Mouse (Mus musculus): ENCODE measurements around the gene Enthd1. TPM values are rescaled to one million over a fixed set of nuclear protein-coding genes. Genes with fewer than 3 reads are reported as not detected.
"Not testable (repeated sequence)": the region's sequence is repeated elsewhere in the genome, so short reads cannot be mapped to it uniquely, and the experiment has no call there.

Gene Enthd1
- polyA plus RNA-seq, 1 experiment from 2014 or later: not detected

DNA sequence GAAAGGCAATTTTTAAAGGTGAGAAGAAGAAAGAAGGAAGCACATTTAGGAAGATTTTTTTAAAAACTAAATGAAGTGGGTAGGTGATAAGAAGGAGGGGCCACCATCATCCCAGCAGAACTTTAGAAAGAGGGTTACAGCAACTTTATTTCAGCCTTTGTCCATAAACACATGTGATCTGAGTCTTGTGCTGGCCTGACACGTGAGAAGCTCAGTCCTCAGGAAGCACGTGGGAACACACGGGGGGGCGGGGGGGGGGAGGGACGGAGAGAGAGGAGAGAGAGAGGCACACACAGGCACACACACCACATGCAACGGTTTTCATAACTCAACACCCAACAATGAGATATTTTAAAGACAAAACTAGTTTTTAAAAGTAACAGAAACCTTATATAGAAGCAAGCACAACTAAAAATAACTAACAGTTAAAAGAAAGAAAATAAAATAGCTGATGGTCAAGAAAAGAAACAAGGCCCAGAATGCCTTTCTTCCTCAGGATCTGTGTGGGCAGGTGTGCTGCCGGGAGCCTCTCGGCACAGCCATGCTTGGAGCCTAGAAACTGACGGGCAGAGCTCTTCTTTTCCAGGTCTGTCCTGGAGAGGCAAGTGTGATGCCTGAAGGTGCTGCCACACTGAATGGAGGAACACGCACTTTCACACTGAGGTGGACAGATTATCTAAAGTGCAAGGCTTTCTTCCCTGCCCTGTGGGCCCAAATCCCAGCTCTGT is 43.1 kb downstream of the Enthd1 start:
- no peak overlapping the region for H3K9ac ChIP-seq
- 56% methylated on average over 10 of the region's 10 CpGs for WGBS
- no peaks in the 10 kb centered on the region for H3K27me3 ChIP-seq
- peaks cover 4% of the 10 kb centered on the region; the same call in 1 of the 2 replicates for H3K9me3 ChIP-seq (replicated peaks)
- no peaks in the 10 kb centered on the region for H3K36me3 ChIP-seq
- no peak overlapping the region for H3K4me2 ChIP-seq (replicated peaks)
- ATAC-seq (ENCODE audit: low FRiP score): no peak
- H3K4me3 ChIP-seq: no peak overlapping the region
- H3K4me1 ChIP-seq: peaks cover 8% of the 10 kb centered on the region
- H3K27ac ChIP-seq: no peak overlapping the region

DNA sequence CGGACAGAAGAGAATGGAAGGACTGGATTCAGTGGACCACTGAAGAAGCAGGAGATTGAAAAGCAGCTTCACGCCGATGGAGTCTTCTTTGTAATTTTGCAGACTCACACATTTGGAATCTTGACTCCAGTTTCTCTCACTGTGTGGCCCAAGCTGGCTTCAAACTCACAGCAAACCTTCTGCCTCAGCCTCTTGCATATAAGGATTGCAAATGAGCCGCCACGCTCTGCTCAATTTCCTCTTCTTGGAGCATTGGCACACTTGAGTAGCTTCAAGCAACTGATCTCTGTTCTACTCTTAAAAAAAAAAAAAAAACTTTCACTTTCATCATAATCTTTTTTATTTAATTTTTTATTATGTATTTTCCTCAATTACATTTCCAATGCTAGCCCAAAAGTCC is 45.0 kb downstream of the Enthd1 start:
- Histone ChIP-seq H3K4me3 (no peak overlapping the region), H3K9ac (no peak overlapping the region), H3K27ac (no peak overlapping the region), H3K4me2 (replicated peaks) (no peak overlapping the region), H3K9me3 (replicated peaks) (no peaks in the 10 kb centered on the region), H3K27me3 (peaks cover 4% of the 10 kb centered on the region; the same call in 1 of the 2 replicates), H3K4me1 (peaks cover 8% of the 10 kb centered on the region), H3K36me3 (no peaks in the 10 kb centered on the region)
- 96% methylated on average over 5 of the region's 5 CpGs for WGBS
- ATAC-seq (ENCODE audit: low FRiP score): no peak

GRCm38 (mm10) chr15:80518567-80519223 is 46.3 kb downstream of the Enthd1 start:
- Histone ChIP-seq H3K9me3 (replicated peaks) (no peaks in the 10 kb centered on the region), H3K9ac (no peak overlapping the region), H3K36me3 (no peaks in the 10 kb centered on the region), H3K27ac (peak overlapping the region; percentile 25; the same call in 1 of the 2 replicates), H3K4me1 (peaks cover 8% of the 10 kb centered on the region), H3K4me3 (no peak overlapping the region), H3K4me2 (replicated peaks) (no peak overlapping the region), H3K27me3 (peaks cover 4% of the 10 kb centered on the region; the same call in 1 of the 2 replicates)
- ATAC-seq (ENCODE audit: low FRiP score): no peak
- WGBS: 89% methylated on average over 12 of the region's 12 CpGs

DNA sequence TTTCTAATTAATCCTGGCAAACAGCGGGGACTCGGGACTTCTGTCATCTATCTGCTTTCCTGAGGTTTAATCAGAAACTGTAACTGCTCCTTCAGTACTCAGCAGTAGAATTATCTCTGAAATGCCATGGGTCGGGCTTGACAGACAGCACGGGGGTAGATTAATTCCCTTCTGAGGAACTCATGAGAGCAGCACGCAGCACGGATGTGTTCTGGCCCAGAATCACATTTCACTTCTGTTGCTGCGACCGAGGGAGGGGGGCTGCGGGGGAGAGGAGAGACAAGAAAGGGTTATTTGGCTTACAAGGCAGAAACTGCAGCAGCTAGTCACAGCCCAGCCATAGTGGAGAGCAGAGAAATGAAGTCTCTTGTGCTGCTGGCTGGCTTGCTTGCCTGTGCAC is 47.0 kb downstream of the Enthd1 start:
- WGBS: 44% methylated on average over 9 of the region's 9 CpGs

DNA sequence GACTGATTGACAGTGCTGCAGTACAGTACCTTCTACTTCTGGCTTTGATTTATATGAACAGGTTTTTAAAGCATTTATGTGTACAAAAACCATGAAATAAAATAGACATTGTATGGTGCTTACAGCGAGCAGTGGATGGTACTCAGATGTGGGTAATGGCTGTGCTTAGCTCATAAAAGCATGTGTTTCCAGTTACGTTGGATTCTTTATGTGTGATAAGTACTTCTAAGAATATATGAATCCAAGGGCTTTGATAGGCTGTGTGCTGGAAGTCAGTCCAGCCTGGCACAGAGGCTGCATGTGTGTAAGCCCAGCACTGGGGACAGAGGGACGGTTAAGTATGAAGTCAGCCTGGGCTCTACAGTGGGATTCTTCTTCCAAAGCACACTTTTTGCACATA is 48.4 kb downstream of the Enthd1 start:
- no peak overlapping the region for H3K9ac ChIP-seq
- H3K4me3 ChIP-seq: no peak overlapping the region
- no peak for ATAC-seq (ENCODE audit: low FRiP score)
- no peaks in the 10 kb centered on the region for H3K9me3 ChIP-seq (replicated peaks)
- 88% methylated on average over 3 of the region's 3 CpGs for WGBS
- H3K4me2 ChIP-seq (replicated peaks): no peak overlapping the region
- H3K36me3 ChIP-seq: no peaks in the 10 kb centered on the region
- H3K4me1 ChIP-seq: peaks cover 8% of the 10 kb centered on the region
- H3K27me3 ChIP-seq: peaks cover 4% of the 10 kb centered on the region; the same call in 1 of the 2 replicates
- no peak overlapping the region for H3K27ac ChIP-seq

More for the DNA sequence above, 47.0 kb downstream of the Enthd1 start:
- H3K4me1 ChIP-seq: peaks cover 8% of the 10 kb centered on the region
- no peaks in the 10 kb centered on the region for H3K9me3 ChIP-seq (replicated peaks)
- ATAC-seq (ENCODE audit: low FRiP score): no peak
- H3K4me2 ChIP-seq (replicated peaks): no peak overlapping the region
- peak overlapping the region; percentile 25; the same call in 1 of the 2 replicates for H3K27ac ChIP-seq
- no peak overlapping the region for H3K4me3 ChIP-seq
- no peak overlapping the region for H3K9ac ChIP-seq
- peaks cover 4% of the 10 kb centered on the region; the same call in 1 of the 2 replicates for H3K27me3 ChIP-seq
- no peaks in the 10 kb centered on the region for H3K36me3 ChIP-seq

- no peaks in the 10 kb centered on the region for H3K9me3 ChIP-seq (replicated peaks)
- no peak overlapping the region for H3K9ac ChIP-seq
- no peak overlapping the region for H3K4me2 ChIP-seq (replicated peaks)
- 2% methylated on average over 4 of the region's 4 CpGs for WGBS
- no peaks in the 10 kb centered on the region for H3K27me3 ChIP-seq
- no peaks in the 10 kb centered on the region for H3K36me3 ChIP-seq
- ATAC-seq (ENCODE audit: low FRiP score): peak; percentile 29; the same call in 1 of the 2 replicates
- H3K4me3 ChIP-seq: no peak overlapping the region
- no peak overlapping the region for H3K27ac ChIP-seq
- H3K4me1 ChIP-seq: peaks cover 9% of the 10 kb centered on the region
Observed at GRCm38 (mm10) chr15:80505086-80505485, 59.9 kb downstream of the Enthd1 start.

- not testable (repeated sequence) for H3K4me3 ChIP-seq; H3K4me2 ChIP-seq (replicated peaks); H3K9ac ChIP-seq; H3K9me3 ChIP-seq (replicated peaks); H3K27me3 ChIP-seq; H3K27ac ChIP-seq; H3K4me1 ChIP-seq; H3K36me3 ChIP-seq; ATAC-seq (ENCODE audit: low FRiP score)
- WGBS: 94% methylated on average over 4 of the region's 4 CpGs
Observed at GRCm38 (mm10) chr15:80503155-80503554, 61.8 kb downstream of the Enthd1 start.

DNA sequence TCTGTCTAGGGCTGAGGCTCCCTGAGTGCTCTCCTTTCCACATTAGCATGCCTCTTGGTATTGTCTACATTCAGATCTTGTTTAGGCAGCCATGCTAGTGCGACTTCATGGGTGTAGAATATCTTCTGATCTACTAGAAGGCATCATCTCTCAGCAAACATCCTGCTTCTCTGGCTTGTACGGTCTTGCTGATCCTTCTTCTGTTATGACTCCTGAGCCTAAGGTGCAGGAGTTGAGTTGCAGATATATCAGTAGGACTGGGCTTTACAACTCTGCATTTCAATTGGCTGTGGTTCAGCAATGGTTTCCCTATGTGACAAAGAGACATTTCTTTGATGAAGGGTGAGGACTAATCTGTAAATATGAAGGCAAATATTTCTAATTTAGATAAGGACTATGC is 62.2 kb downstream of the Enthd1 start:
- Histone ChIP-seq H3K4me3 (no peak overlapping the region), H3K9ac (no peak overlapping the region), H3K9me3 (replicated peaks) (no peaks in the 10 kb centered on the region), H3K27me3 (no peaks in the 10 kb centered on the region), H3K27ac (no peak overlapping the region), H3K4me1 (peaks cover 9% of the 10 kb centered on the region), H3K4me2 (replicated peaks) (no peak overlapping the region), H3K36me3 (no peaks in the 10 kb centered on the region)
- WGBS: 95% methylated on average over 2 of the region's 2 CpGs
- ATAC-seq (ENCODE audit: low FRiP score): no peak

GRCm38 (mm10) chr15:80501106-80502096 is 63.6 kb downstream of the Enthd1 start:
- Histone ChIP-seq H3K4me2 (replicated peaks) (no peak overlapping the region), H3K36me3 (no peaks in the 10 kb centered on the region), H3K9ac (no peak overlapping the region), H3K4me1 (peaks cover 9% of the 10 kb centered on the region), H3K9me3 (replicated peaks) (no peaks in the 10 kb centered on the region), H3K4me3 (no peak overlapping the region), H3K27me3 (no peaks in the 10 kb centered on the region), H3K27ac (no peak overlapping the region)
- ATAC-seq (ENCODE audit: low FRiP score): no peak
- WGBS: 88% methylated on average over 21 of the region's 21 CpGs

DNA sequence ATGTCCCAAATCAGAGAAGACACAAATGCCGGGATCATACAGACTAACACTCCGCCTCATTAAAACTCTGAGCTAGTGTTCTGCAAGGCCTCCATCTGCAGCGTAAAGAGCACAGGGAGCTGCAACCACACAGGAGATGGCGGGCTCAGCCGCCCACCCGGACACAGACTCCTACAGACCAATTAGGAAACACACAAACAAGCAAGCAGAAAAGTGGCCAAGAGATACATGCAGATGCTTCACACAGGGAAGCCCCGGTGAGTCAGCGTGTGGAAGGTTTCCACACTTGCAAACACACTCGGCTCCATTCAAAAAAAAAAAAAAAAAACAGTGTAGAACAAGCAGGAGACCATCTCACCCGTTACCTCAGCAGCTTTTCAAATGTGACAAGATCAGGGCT is 64.5 kb downstream of the Enthd1 start:
- WGBS: 73% methylated on average over 10 of the region's 10 CpGs
- no peak overlapping the region for H3K27ac ChIP-seq
- no peak for ATAC-seq (ENCODE audit: low FRiP score)
- H3K4me2 ChIP-seq (replicated peaks): no peak overlapping the region
- no peaks in the 10 kb centered on the region for H3K36me3 ChIP-seq
- H3K27me3 ChIP-seq: no peaks in the 10 kb centered on the region
- H3K9ac ChIP-seq: no peak overlapping the region
- no peaks in the 10 kb centered on the region for H3K9me3 ChIP-seq (replicated peaks)
- peaks cover 7% of the 10 kb centered on the region for H3K4me1 ChIP-seq
- no peak overlapping the region for H3K4me3 ChIP-seq

DNA sequence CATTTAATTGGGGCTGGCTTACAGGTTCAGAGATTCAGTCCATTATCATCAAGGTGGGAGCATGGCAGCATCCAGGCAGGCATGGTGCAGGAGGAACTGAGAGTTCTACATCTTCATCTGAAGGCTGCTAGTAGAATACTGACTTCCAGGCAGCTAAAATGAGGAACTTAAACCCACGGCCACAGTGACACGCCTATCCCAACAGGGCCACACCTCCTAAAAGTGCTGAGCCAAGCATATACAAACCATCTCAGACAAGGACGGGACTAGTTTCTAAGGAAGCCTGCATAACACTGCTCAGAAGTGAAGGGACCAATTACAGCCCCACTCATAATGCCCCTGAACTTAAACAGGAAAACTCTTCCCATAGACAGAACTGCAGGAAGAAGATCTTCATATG is 67.2 kb downstream of the Enthd1 start:
- H3K9me3 ChIP-seq (replicated peaks); H3K4me3 ChIP-seq; H3K4me2 ChIP-seq (replicated peaks); H3K9ac ChIP-seq; ATAC-seq (ENCODE audit: low FRiP score); H3K27ac ChIP-seq; H3K36me3 ChIP-seq: not testable (repeated sequence)
- 83% methylated on average over 3 of the region's 3 CpGs for WGBS
- Histone ChIP-seq H3K4me1 (peaks cover 18% of the 10 kb centered on the region), H3K27me3 (peaks cover 11% of the 10 kb centered on the region; the same call in 1 of the 2 replicates)

- Histone ChIP-seq H3K9me3 (replicated peaks) (no peaks in the 10 kb centered on the region; the same call in 1 of the 2 replicates), H3K9ac (no peak overlapping the region), H3K4me2 (replicated peaks) (no peak overlapping the region), H3K36me3 (no peaks in the 10 kb centered on the region), H3K4me1 (peaks cover 27% of the 10 kb centered on the region), H3K4me3 (no peak overlapping the region), H3K27me3 (peaks cover 14% of the 10 kb centered on the region; the same call in 1 of the 2 replicates), H3K27ac (no peak overlapping the region)
- WGBS: 71% methylated on average over 3 of the region's 4 CpGs
- ATAC-seq (ENCODE audit: low FRiP score): no peak
Observed at GRCm38 (mm10) chr15:80491505-80491904, 73.5 kb downstream of the Enthd1 start.
